25 mouse cellular contexts compared by ENCODE assay signal in the genomic region with DNA sequence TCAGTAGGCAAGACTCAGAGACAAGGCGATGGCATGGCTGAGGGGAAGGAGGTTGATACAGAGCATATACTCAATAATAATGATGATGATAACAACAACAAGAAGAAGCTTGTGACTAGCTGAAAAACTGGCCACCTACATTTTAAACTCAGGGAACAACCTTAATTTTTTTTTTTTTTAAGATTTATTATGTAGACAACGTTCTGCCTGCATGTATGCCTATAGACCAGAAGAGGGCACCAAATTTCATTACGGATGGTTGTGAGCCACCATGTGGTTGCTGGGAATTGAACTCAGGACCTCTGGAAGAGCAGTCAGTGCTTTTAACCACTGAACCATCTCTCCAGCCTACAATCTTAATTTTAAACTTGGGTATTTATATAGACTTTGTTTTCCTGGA. TPM values are rescaled to one million over a fixed set of nuclear protein-coding genes. Genes with fewer than 3 reads are reported as not detected.
DNase-seq lines count a peak whose midpoint lies in the region; TF ChIP-seq lines count a peak whose summit lies in the region.
"Had no signal": no experiment of that assay in that cellular context is flagged by ENCODE, and none has a peak within 500 bp of the region (broad histone marks: within the 10 kb centered on the region; RNA-seq: fewer than 3 reads in every experiment).

No protein-coding gene starts in this region.

- H3K27me3 ChIP-seq in heart, adult 2 months (ENCODE audit: control insufficient read depth, insufficient read depth, low read length): no peaks in the 10 kb centered on the region
- no peaks in the 10 kb centered on the region for H3K27me3 ChIP-seq in E14TG2a.4 (ENCODE audit: insufficient read depth, low read length)
- H3K27me3 ChIP-seq: embryonic facial prominence, embryonic 12.5 days; forebrain, embryonic 15.5 days; limb, embryonic 12.5 days; neural tube, embryonic 12.5 days had no signal

- no peaks in the 10 kb centered on the region for H3K79me2 ChIP-seq in heart, adult 2 months (replicated peaks; ENCODE audit: control insufficient read depth, insufficient read depth, low read length)

- intact Hi-C loops in heart, adult 2 months (cut with DNase I): no loop called here
- intact Hi-C loops in heart, postnatal 14 days (cut with DNase I): no loop called here
- intact Hi-C loops in left cerebral cortex, adult 2 months (cut with DNase I): no loop called here
- intact Hi-C loops in left cerebral cortex, postnatal 25 days (cut with DNase I): no loop called here

- no peak overlapping the region for H3K27ac ChIP-seq in heart, adult 2 months
- no peak overlapping the region for H3K27ac ChIP-seq in left cerebral cortex, adult 2 months
- H3K27ac ChIP-seq: embryonic facial prominence, embryonic 12.5 days; forebrain, embryonic 15.5 days; limb, embryonic 12.5 days; macrophage; midbrain, embryonic 10.5 days; neural tube, embryonic 12.5 days had no signal

- WGBS in heart, adult 2 months: 98% methylated on average over 3 of the region's 3 CpGs

- H3K36me3 ChIP-seq in heart, adult 2 months (ENCODE audit: control insufficient read depth, insufficient read depth, low read length): no peaks in the 10 kb centered on the region
- peaks cover 41% of the 10 kb centered on the region for H3K36me3 ChIP-seq in E14TG2a.4 (ENCODE audit: insufficient read depth, low read length)

- no peak for TF ChIP-seq POLR2A in heart, adult 2 months (IDR thresholded peaks at IDR 0.05; ENCODE audit: insufficient read depth, low read depth, low read length)

- H3K9me3 ChIP-seq in E14TG2a.4 (ENCODE audit: low read length): no peaks in the 10 kb centered on the region
- H3K9me3 ChIP-seq: forebrain, embryonic 15.5 days; limb, embryonic 12.5 days; midbrain, embryonic 10.5 days; neural tube, embryonic 12.5 days had no signal

- peak; percentile 40 for TF ChIP-seq CTCF in heart, adult 2 months (IDR thresholded peaks at IDR 0.05)
- TF ChIP-seq CTCF in left cerebral cortex, adult 2 months (IDR thresholded peaks at IDR 0.05): peak; percentile 34
- peak; percentile 42 for TF ChIP-seq CTCF in E14TG2a.4 (conservative IDR thresholded peaks at IDR 0.05; ENCODE audit: low read length)

- DNase-seq in heart, adult 2 months: no peak
- DNase-seq in heart, postnatal 14 days: no peak
- no peak for DNase-seq in left cerebral cortex, adult 2 months (ENCODE audit: extremely low spot score in 1 of 2, low spot score in 2 of 2)
- DNase-seq in left cerebral cortex, postnatal 25 days (ENCODE audit: low spot score in 2 of 2): no peak
- peak; percentile 37 for DNase-seq in R1 (ENCODE audit: low read depth, low spot score)
- DNase-seq in retina, postnatal 1 day: no peak
- DNase-seq: adrenal gland, postnatal 14 days; cerebellum, adult 11-12 months; cerebellum, adult 9-11 months; embryo, embryonic 11 days; gastrocnemius, postnatal 10 days; kidney, adult 11 months; kidney, postnatal 36 days; layer of hippocampus, postnatal 36 days; right cerebral cortex, postnatal 4 days; thymus, adult 2 months; thymus, postnatal 4 days had no signal

- no peaks in the 10 kb centered on the region for H3K4me1 ChIP-seq in heart, adult 2 months (ENCODE audit: control insufficient read depth, insufficient read depth, low read length)
- H3K4me1 ChIP-seq in E14TG2a.4 (replicated peaks; ENCODE audit: low read depth, low read length): peaks cover 31% of the 10 kb centered on the region
- H3K4me1 ChIP-seq: limb, embryonic 12.5 days had no signal

- TF ChIP-seq EP300 in heart, adult 2 months (IDR thresholded peaks at IDR 0.05; ENCODE audit: insufficient read depth, low read depth, low read length): no peak

- no peak overlapping the region for H3K9ac ChIP-seq in heart, adult 2 months (ENCODE audit: low read depth, low read length)
- H3K9ac ChIP-seq: embryonic facial prominence, embryonic 12.5 days; forebrain, embryonic 15.5 days; limb, embryonic 12.5 days; neural tube, embryonic 12.5 days had no signal

- H3K4me3 ChIP-seq in heart, adult 2 months: no peak overlapping the region
- no peak overlapping the region for H3K4me3 ChIP-seq in left cerebral cortex, adult 2 months
- no peak overlapping the region for H3K4me3 ChIP-seq in E14TG2a.4 (replicated peaks; ENCODE audit: low read length)
- H3K4me3 ChIP-seq: embryonic facial prominence, embryonic 12.5 days; forebrain, embryonic 15.5 days; limb, embryonic 12.5 days; midbrain, embryonic 10.5 days; myocyte; neural tube, embryonic 12.5 days had no signal

RNA-seq across cellular contexts. Expression of gene Pgd, which starts 56.9 kb away (rescaled TPM):
- total RNA-seq in heart, adult 2 months (2021): 10 to 100 TPM; 32.8 to 36.8 TPM
- 44.8 and 45.3 TPM in 2 replicates for polyA plus RNA-seq in heart, adult 2 months (2012; rRNA removed)
- total RNA-seq in heart, postnatal 14 days (2021): 10 to 100 TPM; 44.8 to 45.1 TPM
- 10 to 100 TPM; 35.1 to 36.5 TPM for total RNA-seq in left cerebral cortex, adult 2 months (2021)
- total RNA-seq in left cerebral cortex, postnatal 25 days (2021): 10 to 100 TPM; 33.1 to 33.5 TPM
